Mouse (Mus musculus): ENCODE measurements around the gene Engase.

- TF ChIP-seq CTCF (IDR thresholded peaks at IDR 0.05; ENCODE audit: low read depth): no peak
- TF ChIP-seq EP300 (optimal IDR thresholded peaks at IDR 0.05): no peak
Measured at GRCm38 (mm10) chr11:118471676-118472075, 5.0 kb upstream of the Engase start.
